ENCODE assay signal across 10 mouse cellular contexts in genomic region chr1:86038191-86038951, GRCm38 (mm10). TPM values are rescaled to one million over a fixed set of nuclear protein-coding genes. Genes with fewer than 3 reads are reported as not detected.
DNase-seq lines count a peak whose midpoint lies in the region; ATAC-seq and TF ChIP-seq lines count a peak whose summit lies in the region.
"Had no signal": no experiment of that assay in that cellular context is flagged by ENCODE, and none has a peak within 500 bp of the region (broad histone marks: within the 10 kb centered on the region; RNA-seq: fewer than 3 reads in every experiment).

No protein-coding gene starts in this region.

- H3K36me3 ChIP-seq in lung, postnatal 0 days (ENCODE audit: insufficient read depth, low read length) = no peaks in the 10 kb centered on the region
- H3K36me3 ChIP-seq: limb, embryonic 12.5 days; neural tube, embryonic 15.5 days had no signal

- no peak overlapping the region for H3K4me3 ChIP-seq in gastrocnemius, adult 2 months
- no peak overlapping the region for H3K4me3 ChIP-seq in lung, postnatal 0 days (ENCODE audit: low read depth, low read length)
- H3K4me3 ChIP-seq: limb, embryonic 12.5 days; neural tube, embryonic 15.5 days had no signal

- no peak overlapping the region for H3K9ac ChIP-seq in lung, postnatal 0 days (replicated peaks; ENCODE audit: low read depth)
- H3K9ac ChIP-seq: limb, embryonic 12.5 days; neural tube, embryonic 15.5 days had no signal

- no peaks in the 10 kb centered on the region for H3K27me3 ChIP-seq in lung, postnatal 0 days (replicated peaks; ENCODE audit: insufficient read depth, low read length)

- 29% methylated on average over 3 of the region's 3 CpGs for WGBS in lung, postnatal 0 days

- H3K9me3 ChIP-seq in lung, postnatal 0 days (ENCODE audit: low read length) = no peaks in the 10 kb centered on the region
- H3K9me3 ChIP-seq: neural tube, embryonic 15.5 days had no signal

- intact Hi-C loops in gastrocnemius, adult 2 months (cut with DNase I) = no loop called here

- TF ChIP-seq EP300 in lung, postnatal 0 days (IDR thresholded peaks at IDR 0.05) = no peak

- no peak for TF ChIP-seq CTCF in gastrocnemius, adult 2 months (IDR thresholded peaks at IDR 0.05)
- TF ChIP-seq CTCF in lung, postnatal 0 days (IDR thresholded peaks at IDR 0.05) = no peak

- peak; percentile 67 for DNase-seq in gastrocnemius, adult 2 months
- DNase-seq in gastrocnemius, postnatal 4 days (ENCODE audit: low spot score in 2 of 2) = no peak
- peak; percentile 41 for DNase-seq in adrenal gland, postnatal 25 days
- peak; percentile 40 for DNase-seq in heart, adult 8-10 months (ENCODE audit: low spot score)
- peak; percentile 65 for DNase-seq in lung, postnatal 0 days (ENCODE audit: low spot score)
- no peak for DNase-seq in thymus, adult 18-20 months
- no peak for DNase-seq in spleen, adult 12 weeks (ENCODE audit: low spot score)
- no peak for DNase-seq in testis, postnatal 10 days (ENCODE audit: low spot score)

- H3K27ac ChIP-seq in gastrocnemius, adult 2 months = peak overlapping the region; percentile 83
- H3K27ac ChIP-seq in lung, postnatal 0 days (ENCODE audit: low read length) = peak overlapping the region; percentile 22
- H3K27ac ChIP-seq: limb, embryonic 12.5 days; neural tube, embryonic 15.5 days had no signal

- peak; percentile 90 for ATAC-seq in lung, postnatal 0 days

- no peaks in the 10 kb centered on the region for H3K4me1 ChIP-seq in lung, postnatal 0 days (ENCODE audit: insufficient read depth, low read depth, low read length)
- H3K4me1 ChIP-seq: limb, embryonic 12.5 days; neural tube, embryonic 15.5 days had no signal

- H3K4me2 ChIP-seq in lung, postnatal 0 days (replicated peaks; ENCODE audit: low read depth, low read length) = no peak overlapping the region
- H3K4me2 ChIP-seq: limb, embryonic 12.5 days; neural tube, embryonic 15.5 days had no signal

RNA-seq across cellular contexts. Expression of gene 2810459M11Rik, which starts 7.3 kb away (rescaled TPM):
- total RNA-seq in gastrocnemius, adult 2 months (2021) = under 1 TPM in 1 of 2 experiments, not detected in 1; 0.10 TPM
- total RNA-seq in gastrocnemius, postnatal 4 days (2021) = under 1 TPM; 0.23 to 0.27 TPM
- total RNA-seq in adrenal gland, postnatal 25 days (2021) = 0.18 and 0.38 TPM in 2 replicates
- total RNA-seq in heart, adult 8-10 months (2022) = not detected
- polyA plus RNA-seq in lung, postnatal 0 days (2015; fragmentation: Nextera tagmentation; extraction: Ambion mirVana) = 0.24 and 0.41 TPM in 2 replicates

RNA-seq across cellular contexts. Expression of gene Spata3, which starts 21.8 kb away (rescaled TPM):
- total RNA-seq in gastrocnemius, adult 2 months (2021) = not detected
- total RNA-seq in gastrocnemius, postnatal 4 days (2021) = not detected
- not detected in 2 replicates for total RNA-seq in adrenal gland, postnatal 25 days (2021)
- not detected for total RNA-seq in heart, adult 8-10 months (2022)
- polyA plus RNA-seq in lung, postnatal 0 days (2015; fragmentation: Nextera tagmentation; extraction: Ambion mirVana) = not detected in 2 replicates
- polyA plus RNA-seq: limb, embryonic 12.5 days had no signal

RNA-seq across cellular contexts. Expression of gene Psmd1, which starts 25.8 kb away (rescaled TPM):
- total RNA-seq in gastrocnemius, adult 2 months (2021) = 100 to 1,000 TPM; 111 to 140 TPM
- total RNA-seq in gastrocnemius, postnatal 4 days (2021) = 100 to 1,000 TPM; 120 to 139 TPM
- total RNA-seq in adrenal gland, postnatal 25 days (2021) = 124 and 139 TPM in 2 replicates
- total RNA-seq in heart, adult 8-10 months (2022) = 100 to 1,000 TPM in 3 of 4 experiments, 10 to 100 TPM in 1; 95.7 to 115 (median 109) TPM
- polyA plus RNA-seq in lung, postnatal 0 days (2015; fragmentation: Nextera tagmentation; extraction: Ambion mirVana) = 85.1 and 86.2 TPM in 2 replicates

Comparison
In these comparisons a context has a peak if more than half of its experiments do, and no peak if none do; other contexts are left out.
1. DNase-seq: peak in gastrocnemius, adult 2 months (single experiment), adrenal gland, postnatal 25 days (single experiment), heart, adult 8-10 months (single experiment) and lung, postnatal 0 days (single experiment); none in gastrocnemius, postnatal 4 days (0 of 2), thymus, adult 18-20 months (0 of 2), spleen, adult 12 weeks (single experiment) and testis, postnatal 10 days (single experiment).